Mouse (Mus musculus): ENCODE results near the gene Chchd2. TPM values are rescaled to one million over a fixed set of nuclear protein-coding genes. Genes with fewer than 3 reads are reported as not detected.

The Chchd2 gene
- polyA plus RNA-seq, 1 experiment = 1,221 TPM

GRCm38 (mm10) chr5:129869238-129869995 is 17.9 kb downstream of the Chchd2 start:
- DNase-seq = no peak
- H3K4me1 ChIP-seq (replicated peaks; ENCODE audit: control insufficient read depth, insufficient read depth, low read length) = no peaks in the 10 kb centered on the region
- H3K36me3 ChIP-seq (ENCODE audit: control insufficient read depth, insufficient read depth, low read length) = no peaks in the 10 kb centered on the region
- no peak overlapping the region for H3K27ac ChIP-seq (ENCODE audit: control insufficient read depth, insufficient read depth, low read length)
- TF ChIP-seq CTCF (IDR thresholded peaks at IDR 0.05; ENCODE audit: borderline replicate concordance, control insufficient read depth, extremely low read depth, insufficient read depth, low read length, poor library complexity) (no peak), POLR2A (IDR thresholded peaks at IDR 0.05; ENCODE audit: control insufficient read depth, extremely low read depth, insufficient read depth, low read length, poor library complexity) (no peak)
- no peaks in the 10 kb centered on the region for H3K27me3 ChIP-seq (ENCODE audit: control insufficient read depth, insufficient read depth, low read length)
- WGBS = 90% methylated on average over 19 of the region's 19 CpGs
- no peak overlapping the region for H3K4me3 ChIP-seq (ENCODE audit: control insufficient read depth, insufficient read depth, low read length)

- H3K4me1 ChIP-seq (replicated peaks; ENCODE audit: control insufficient read depth, insufficient read depth, low read length) = peaks cover 3% of the 10 kb centered on the region; the same call in 1 of the 2 replicates
- whole genome bisulfite sequencing = 91% methylated on average over 12 of the region's 12 CpGs
- TF ChIP-seq CTCF (IDR thresholded peaks at IDR 0.05; ENCODE audit: borderline replicate concordance, control insufficient read depth, extremely low read depth, insufficient read depth, low read length, poor library complexity) = no peak
- no peak for TF ChIP-seq POLR2A (IDR thresholded peaks at IDR 0.05; ENCODE audit: control insufficient read depth, extremely low read depth, insufficient read depth, low read length, poor library complexity)
These were observed 21.4 kb downstream of the Chchd2 start for GRCm38 (mm10) chr5:129865841-129866240.

GRCm38 (mm10) chr5:129864467-129864866 is 22.8 kb downstream of the Chchd2 start:
- Histone ChIP-seq H3K4me1 (replicated peaks; ENCODE audit: control insufficient read depth, insufficient read depth, low read length) (peaks cover 3% of the 10 kb centered on the region; the same call in 1 of the 2 replicates), H3K36me3 (ENCODE audit: control insufficient read depth, insufficient read depth, low read length) (no peaks in the 10 kb centered on the region), H3K27ac (ENCODE audit: control insufficient read depth, insufficient read depth, low read length) (no peak overlapping the region), H3K27me3 (ENCODE audit: control insufficient read depth, insufficient read depth, low read length) (no peaks in the 10 kb centered on the region), H3K4me3 (ENCODE audit: control insufficient read depth, insufficient read depth, low read length) (no peak overlapping the region)
- peak; percentile 45 for DNase-seq
- TF ChIP-seq POLR2A (IDR thresholded peaks at IDR 0.05; ENCODE audit: control insufficient read depth, extremely low read depth, insufficient read depth, low read length, poor library complexity) = no peak
- peak; percentile 42; the same call in 1 of the 2 replicates for TF ChIP-seq CTCF (IDR thresholded peaks at IDR 0.05; ENCODE audit: borderline replicate concordance, control insufficient read depth, extremely low read depth, insufficient read depth, low read length, poor library complexity)
- WGBS = 31% methylated on average over 18 of the region's 18 CpGs

More at GRCm38 (mm10) chr5:129865841-129866240, 21.4 kb downstream of the Chchd2 start:
- Histone ChIP-seq H3K27ac (ENCODE audit: control insufficient read depth, insufficient read depth, low read length) (no peak overlapping the region), H3K27me3 (ENCODE audit: control insufficient read depth, insufficient read depth, low read length) (no peaks in the 10 kb centered on the region), H3K36me3 (ENCODE audit: control insufficient read depth, insufficient read depth, low read length) (no peaks in the 10 kb centered on the region), H3K4me3 (ENCODE audit: control insufficient read depth, insufficient read depth, low read length) (no peak overlapping the region)
- no peak for DNase-seq

- no peak overlapping the region for H3K4me3 ChIP-seq (ENCODE audit: control insufficient read depth, insufficient read depth, low read length)
- no peaks in the 10 kb centered on the region for H3K36me3 ChIP-seq (ENCODE audit: control insufficient read depth, insufficient read depth, low read length)
- no peaks in the 10 kb centered on the region for H3K27me3 ChIP-seq (ENCODE audit: control insufficient read depth, insufficient read depth, low read length)
- no peak for DNase-seq
- H3K4me1 ChIP-seq (replicated peaks; ENCODE audit: control insufficient read depth, insufficient read depth, low read length) = peaks cover 3% of the 10 kb centered on the region; the same call in 1 of the 2 replicates
- TF ChIP-seq POLR2A (IDR thresholded peaks at IDR 0.05; ENCODE audit: control insufficient read depth, extremely low read depth, insufficient read depth, low read length, poor library complexity) = no peak
- no peak for TF ChIP-seq CTCF (IDR thresholded peaks at IDR 0.05; ENCODE audit: borderline replicate concordance, control insufficient read depth, extremely low read depth, insufficient read depth, low read length, poor library complexity)
- H3K27ac ChIP-seq (ENCODE audit: control insufficient read depth, insufficient read depth, low read length) = no peak overlapping the region
- WGBS = 98% methylated on average over 6 of the region's 6 CpGs
These were observed 24.9 kb downstream of the Chchd2 start for GRCm38 (mm10) chr5:129862325-129862724.

- Histone ChIP-seq H3K27me3 (ENCODE audit: control insufficient read depth, insufficient read depth, low read length) (no peaks in the 10 kb centered on the region), H3K4me3 (ENCODE audit: control insufficient read depth, insufficient read depth, low read length) (no peak overlapping the region), H3K36me3 (ENCODE audit: control insufficient read depth, insufficient read depth, low read length) (peaks cover 9% of the 10 kb centered on the region), H3K27ac (ENCODE audit: control insufficient read depth, insufficient read depth, low read length) (no peak overlapping the region), H3K4me1 (replicated peaks; ENCODE audit: control insufficient read depth, insufficient read depth, low read length) (no peaks in the 10 kb centered on the region)
- TF ChIP-seq CTCF (IDR thresholded peaks at IDR 0.05; ENCODE audit: borderline replicate concordance, control insufficient read depth, extremely low read depth, insufficient read depth, low read length, poor library complexity) = no peak
- no peak for TF ChIP-seq POLR2A (IDR thresholded peaks at IDR 0.05; ENCODE audit: control insufficient read depth, extremely low read depth, insufficient read depth, low read length, poor library complexity)
- 95% methylated on average over 5 of the region's 5 CpGs for WGBS
- DNase-seq = no peak
These were observed 30.9 kb downstream of the Chchd2 start for GRCm38 (mm10) chr5:129856414-129856813.

GRCm38 (mm10) chr5:129855163-129855562 is 32.1 kb downstream of the Chchd2 start:
- no peak overlapping the region for H3K27ac ChIP-seq (ENCODE audit: control insufficient read depth, insufficient read depth, low read length)
- TF ChIP-seq CTCF (IDR thresholded peaks at IDR 0.05; ENCODE audit: borderline replicate concordance, control insufficient read depth, extremely low read depth, insufficient read depth, low read length, poor library complexity) (no peak), POLR2A (IDR thresholded peaks at IDR 0.05; ENCODE audit: control insufficient read depth, extremely low read depth, insufficient read depth, low read length, poor library complexity) (no peak)
- no peaks in the 10 kb centered on the region for H3K4me1 ChIP-seq (replicated peaks; ENCODE audit: control insufficient read depth, insufficient read depth, low read length)
- 88% methylated on average over 5 of the region's 5 CpGs for WGBS
- peaks cover 9% of the 10 kb centered on the region for H3K36me3 ChIP-seq (ENCODE audit: control insufficient read depth, insufficient read depth, low read length)
- H3K4me3 ChIP-seq (ENCODE audit: control insufficient read depth, insufficient read depth, low read length) = no peak overlapping the region
- DNase-seq = no peak
- H3K27me3 ChIP-seq (ENCODE audit: control insufficient read depth, insufficient read depth, low read length) = no peaks in the 10 kb centered on the region

Measured in thymus, adult 2 months (tissue).